ENCODE assay signal across 17 mouse cellular contexts in genomic region chr13:101831872-101832629, GRCm38 (mm10).
"Had no signal": no experiment of that assay in that cellular context is flagged by ENCODE, and none has a peak within 500 bp of the region (broad histone marks: within the 10 kb centered on the region; RNA-seq: fewer than 3 reads in every experiment).

No protein-coding gene starts in this region.

- DNase-seq: liver, embryonic 13.5 days; liver, postnatal 0 days; lung, adult 2 months; lung, postnatal 14 days; lung, postnatal 36 days; right cerebral cortex, postnatal 14 days; thymus, adult 2 months; thymus, postnatal 25 days; thymus, postnatal 4 days had no signal

- H3K4me3 ChIP-seq: liver, embryonic 13.5 days; liver, embryonic 15.5 days; lung, embryonic 15.5 days; megakaryocyte, embryonic 14.5 days; midbrain, embryonic 12.5 days; midbrain, embryonic 15.5 days; neural tube, embryonic 12.5 days had no signal

- H3K9me3 ChIP-seq: liver, embryonic 13.5 days; liver, embryonic 15.5 days; lung, embryonic 15.5 days; megakaryocyte, embryonic 14.5 days; midbrain, embryonic 12.5 days; midbrain, embryonic 15.5 days; neural tube, embryonic 12.5 days had no signal

- H3K9ac ChIP-seq: liver, embryonic 13.5 days; liver, embryonic 15.5 days; liver, postnatal 0 days; lung, embryonic 15.5 days; midbrain, embryonic 12.5 days; midbrain, embryonic 15.5 days; neural tube, embryonic 12.5 days had no signal

- ATAC-seq: liver, postnatal 0 days; lung, postnatal 0 days; midbrain, embryonic 15.5 days had no signal

- H3K4me2 ChIP-seq: liver, embryonic 13.5 days; liver, embryonic 15.5 days; lung, embryonic 15.5 days; midbrain, embryonic 12.5 days; midbrain, embryonic 15.5 days; neural tube, embryonic 12.5 days had no signal

- H3K27me3 ChIP-seq: liver, embryonic 13.5 days; liver, embryonic 15.5 days; lung, embryonic 15.5 days; megakaryocyte, embryonic 14.5 days; midbrain, embryonic 12.5 days; midbrain, embryonic 15.5 days; neural tube, embryonic 12.5 days had no signal

- H3K36me3 ChIP-seq: liver, embryonic 13.5 days; liver, embryonic 15.5 days; lung, embryonic 15.5 days; midbrain, embryonic 12.5 days; midbrain, embryonic 15.5 days; neural tube, embryonic 12.5 days had no signal

- H3K27ac ChIP-seq: liver, embryonic 13.5 days; liver, embryonic 15.5 days; lung, embryonic 15.5 days; macrophage; midbrain, embryonic 12.5 days; midbrain, embryonic 15.5 days; neural tube, embryonic 12.5 days had no signal

- H3K4me1 ChIP-seq: liver, embryonic 13.5 days; lung, embryonic 15.5 days; megakaryocyte, embryonic 14.5 days; midbrain, embryonic 12.5 days; midbrain, embryonic 15.5 days; neural tube, embryonic 12.5 days had no signal
